Mouse (Mus musculus) brain, embryonic 14.5 days (tissue): ENCODE results near the gene Gm3415. TPM values are rescaled to one million over a fixed set of nuclear protein-coding genes. Genes with fewer than 3 reads are reported as not detected.
A peak's percentile ranks its signal among the peaks of the same experiment; 100 is the strongest.
"Not testable (repeated sequence)": the region's sequence is repeated elsewhere in the genome, so short reads cannot be mapped to it uniquely, and the experiment has no call there.

Source experiments
- DNase-seq: peaks from one replicate; pipeline ENCODE4 v3.0.0-alpha.2; 2011; ENCODE audit warnings: low read depth
- CTCF ChIP-seq: fragments of 200-500 bp; IDR thresholded peaks from 2 replicates; pipeline ENCODE4 v1.5.1; 2012; ENCODE audit warnings: inconsistent platforms, mild to moderate bottlenecking, moderate library complexity, borderline replicate concordance; ENCODE audit not compliant: insufficient read depth, insufficient read length; ENCODE audit errors: extremely low read depth
- POLR2A ChIP-seq: fragments of 200-500 bp; IDR thresholded peaks from 2 replicates; pipeline ENCODE4 v1.6.1; 2012; ENCODE audit warnings: mild to moderate bottlenecking, inconsistent platforms, borderline replicate concordance; ENCODE audit not compliant: poor library complexity, insufficient read depth, insufficient read length, severe bottlenecking; ENCODE audit errors: extremely low read depth
- polyA plus RNA-seq: library from polyadenylated mRNA; depleted of rRNA; stranded (reverse); fragments of >200 nt; gene quantifications from 2 replicates; pipeline ENCODE4 v1.2.3, GENCODE M21; 2012

The Gm3415 gene
- polyA plus RNA-seq, 1 experiment, result not detected

DNA sequence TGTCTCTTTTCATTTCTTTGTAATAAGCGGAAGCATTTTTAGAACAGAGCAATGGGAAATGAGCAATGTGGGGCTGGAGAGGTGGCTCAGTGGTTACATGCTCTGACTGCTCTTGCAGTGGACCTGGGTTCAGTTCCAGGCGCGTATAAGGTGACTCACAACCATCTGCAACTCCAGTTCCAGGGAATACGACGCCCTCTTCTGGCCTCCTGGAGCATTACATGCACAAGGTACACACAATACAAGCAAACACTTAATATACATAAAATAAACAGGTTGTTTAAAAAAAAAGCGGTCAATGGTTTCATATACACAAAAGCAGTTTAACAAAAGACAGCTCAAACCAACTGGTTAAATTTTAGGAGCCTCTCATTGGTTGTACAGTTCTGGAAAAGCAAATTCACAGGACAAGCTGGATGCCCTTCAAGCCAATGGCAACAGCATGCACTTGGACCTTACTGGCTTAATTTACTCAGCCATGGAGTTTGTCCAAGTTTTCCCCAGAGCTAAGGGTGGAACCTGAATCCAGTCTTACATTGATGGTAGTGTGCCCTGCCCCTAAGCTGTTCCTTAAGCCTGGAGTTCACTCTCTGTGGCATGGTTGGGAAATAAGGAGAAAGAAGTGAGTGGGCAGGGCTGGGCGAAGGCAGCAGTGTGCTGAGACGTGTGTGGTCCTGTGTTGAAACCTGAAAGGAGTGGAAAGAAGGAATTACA lies 30.6 kb downstream of the Gm3415 start:
- TF ChIP-seq POLR2A (no peak), CTCF (no peak)
- DNase-seq, result no peak

DNA sequence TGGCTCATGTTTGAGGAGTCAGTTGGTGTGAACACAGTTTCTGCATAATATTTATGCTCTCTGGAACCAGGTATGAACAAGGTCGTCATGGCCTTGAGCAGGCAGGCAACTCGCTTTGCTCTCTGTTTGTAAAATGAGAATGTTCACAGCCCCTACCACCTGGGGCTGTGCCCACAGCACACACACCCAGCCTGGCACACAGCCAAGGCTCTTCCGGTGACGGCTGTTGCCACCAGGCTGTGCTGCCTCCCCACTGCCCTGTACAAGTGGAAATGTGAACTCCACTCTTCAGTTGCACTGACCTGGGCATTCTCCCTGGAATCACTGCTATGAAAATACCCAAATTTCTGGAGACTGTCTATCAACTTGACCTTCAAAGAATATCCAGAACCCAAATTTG lies 35.1 kb downstream of the Gm3415 start:
- DNase-seq, result peak; percentile 52
- TF ChIP-seq POLR2A, result no peak
- TF ChIP-seq CTCF, result no peak

GRCm38 (mm10) chr5:146591636-146592035 lies 35.7 kb downstream of the Gm3415 start:
- no peak for TF ChIP-seq CTCF
- TF ChIP-seq POLR2A, result no peak
- DNase-seq, result no peak

DNA sequence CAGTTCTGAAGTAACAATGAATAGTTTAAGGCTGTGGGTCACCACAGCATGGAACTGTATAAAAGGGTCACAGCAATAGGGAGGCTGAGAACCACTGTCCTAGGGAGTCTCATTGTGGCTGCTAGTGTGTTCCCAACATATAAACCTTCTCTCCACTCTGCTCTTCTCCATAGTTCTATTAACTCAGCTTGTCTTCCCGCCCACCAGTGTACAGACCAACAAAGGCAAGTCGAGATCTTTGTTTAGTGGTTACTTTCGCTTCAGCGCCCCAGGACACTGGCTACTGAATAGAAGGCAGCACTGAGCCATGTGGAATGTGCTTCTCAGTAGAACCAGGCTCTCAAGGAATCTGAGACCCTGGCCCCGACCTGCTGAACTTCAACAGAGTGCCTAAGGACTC lies 36.6 kb downstream of the Gm3415 start:
- TF ChIP-seq CTCF, result no peak
- TF ChIP-seq POLR2A, result no peak
- peak; percentile 85 for DNase-seq

DNA sequence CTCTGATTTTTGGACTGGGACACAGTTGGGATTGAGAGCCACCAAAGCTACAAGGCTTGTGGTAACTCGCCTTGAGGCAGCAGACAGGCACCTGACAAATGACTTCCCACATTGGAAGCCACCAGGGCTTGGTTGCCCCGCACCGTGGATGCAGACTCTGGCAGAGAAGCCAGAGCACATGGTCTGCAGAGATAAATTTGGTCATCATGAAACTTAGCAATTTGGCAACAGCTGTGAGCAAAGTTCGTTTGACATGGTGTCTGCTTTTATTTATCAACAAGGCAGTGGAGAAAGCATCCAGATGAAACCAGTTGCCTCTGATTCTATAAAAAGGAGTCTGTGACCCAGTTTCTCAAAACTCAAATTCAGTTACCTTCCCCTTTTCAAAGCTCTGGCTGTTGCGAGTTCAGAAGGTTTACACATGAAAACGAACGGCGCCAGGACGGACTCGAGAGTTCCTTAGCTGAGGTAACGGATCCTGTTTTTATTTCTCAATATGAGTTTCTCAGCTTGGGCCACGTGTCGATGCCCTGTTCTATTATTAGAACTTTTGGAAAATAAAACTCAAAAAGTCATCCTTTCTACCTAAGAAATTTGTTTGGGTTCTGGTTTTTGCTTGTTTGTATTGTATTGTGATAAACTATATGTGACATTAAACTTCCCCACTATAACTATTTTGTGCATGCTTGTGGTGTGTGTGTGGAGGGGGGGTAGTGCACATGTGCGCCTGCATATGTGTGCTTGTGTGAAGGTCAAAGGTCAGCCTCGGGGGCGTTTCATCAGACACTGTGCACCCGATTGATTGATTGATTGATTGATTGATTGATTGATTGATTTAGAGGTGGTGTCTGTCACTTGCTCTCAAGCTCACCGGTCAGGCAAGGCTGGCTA lies 40.9 kb downstream of the Gm3415 start:
- DNase-seq, result no peak
- TF ChIP-seq CTCF (no peak), POLR2A (no peak)

GRCm38 (mm10) chr5:146597503-146597874 lies 41.6 kb downstream of the Gm3415 start:
- no peak for DNase-seq
- TF ChIP-seq POLR2A (no peak), CTCF (no peak)

- peak; percentile 70 for DNase-seq
- no peak for TF ChIP-seq CTCF
- TF ChIP-seq POLR2A, result no peak
These were observed 42.5 kb downstream of the Gm3415 start for GRCm38 (mm10) chr5:146598215-146599119.

- not testable (repeated sequence) for DNase-seq
These were observed 43.3 kb downstream of the Gm3415 start for GRCm38 (mm10) chr5:146599216-146599615.

GRCm38 (mm10) chr5:146599970-146600369 lies 44.0 kb downstream of the Gm3415 start:
- TF ChIP-seq POLR2A (no peak), CTCF (no peak)

DNA sequence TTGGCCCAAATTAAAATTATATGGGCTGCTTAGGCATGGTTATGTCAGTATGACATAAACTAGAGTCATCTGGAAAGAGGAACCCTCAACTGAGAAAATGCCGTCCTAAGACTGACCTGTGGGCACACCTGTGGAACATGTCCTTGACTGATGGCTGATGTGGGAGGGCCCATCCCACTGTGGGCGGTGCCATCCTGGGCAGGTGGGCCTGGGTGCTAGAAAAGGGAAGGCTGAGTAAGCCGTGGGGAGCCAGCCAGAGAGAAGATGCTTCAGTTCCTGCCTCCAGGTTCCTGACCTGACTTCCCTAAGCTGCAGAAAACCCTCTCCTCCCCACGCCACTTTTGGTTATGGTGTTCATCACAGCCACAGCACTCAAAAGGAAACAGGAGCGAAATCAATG lies 50.3 kb downstream of the Gm3415 start:
- TF ChIP-seq POLR2A (no peak), CTCF (no peak)
- DNase-seq, result no peak

More at GRCm38 (mm10) chr5:146599970-146600369, 44.0 kb downstream of the Gm3415 start:
- DNase-seq, result no peak

DNA sequence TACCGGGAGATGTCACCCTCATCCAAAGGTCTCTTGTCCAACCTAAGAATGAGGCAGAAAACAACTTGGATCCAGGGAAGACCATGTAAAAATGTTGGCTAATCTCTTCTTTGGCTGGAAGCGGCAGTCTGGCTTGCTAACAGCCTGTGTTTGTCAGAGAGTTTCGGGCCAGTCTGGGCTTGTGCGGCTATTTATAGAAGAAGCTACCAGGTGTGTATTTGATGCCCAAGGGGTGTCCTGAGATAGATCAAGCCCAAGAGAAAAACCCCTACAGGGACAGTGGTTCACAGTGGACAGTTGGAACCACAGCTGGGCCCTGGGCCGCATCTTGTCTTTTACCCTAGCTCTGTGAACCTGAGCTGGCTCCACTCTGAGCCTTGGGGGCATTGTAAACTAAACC lies 51.0 kb downstream of the Gm3415 start:
- TF ChIP-seq POLR2A (no peak), CTCF (no peak)
- DNase-seq, result no peak
